Mouse (Mus musculus) limb, embryonic 11.5 days (tissue): Measurements from ENCODE around the gene Lamc3. TPM values are rescaled to one million over a fixed set of nuclear protein-coding genes. Genes with fewer than 3 reads are reported as not detected.
A peak's percentile ranks its signal among the peaks of the same experiment; 100 is the strongest.

Source experiments
- ATAC-seq: fragments of 200-750 bp; cut with Nextera tagmentation; 2 replicates; pipeline ENCODE4 v1.8.0; 2017; ENCODE audit warnings: low read depth; ENCODE audit not compliant: insufficient number of reproducible peaks, low FRiP score, low TSS enrichment
- DNase-seq: peaks from one replicate; pipeline ENCODE4 v3.0.0-alpha.2; 2015; ENCODE audit warnings: low spot score
- H3K27ac ChIP-seq: fragments of 300-500 bp; sonication (generic); replicated peaks from 2 replicates; pipeline ENCODE4 v1.5.1; 2014; ENCODE audit warnings: low read depth, mild to moderate bottlenecking, low read length
- H3K27me3 ChIP-seq: fragments of 300-500 bp; sonication (generic); 2 replicates; pipeline ENCODE4 v1.6.1; 2014; ENCODE audit warnings: mild to moderate bottlenecking, low read length, mixed read lengths; ENCODE audit not compliant: control insufficient read depth, insufficient read depth
- H3K36me3 ChIP-seq: fragments of 300-500 bp; sonication (generic); 2 replicates; pipeline ENCODE4 v1.6.1; 2014; ENCODE audit warnings: mild to moderate bottlenecking, low read length, moderate library complexity, mixed read lengths; ENCODE audit not compliant: control insufficient read depth, insufficient read depth
- H3K4me1 ChIP-seq: fragments of 300-500 bp; sonication (generic); 2 replicates; pipeline ENCODE4 v1.6.1; 2014; ENCODE audit warnings: low read length, mixed read lengths; ENCODE audit not compliant: control insufficient read depth, insufficient read depth
- H3K4me2 ChIP-seq: fragments of 300-500 bp; sonication (generic); 2 replicates; pipeline ENCODE4 v1.6.1; 2014; ENCODE audit warnings: low read depth, mild to moderate bottlenecking, moderate library complexity; ENCODE audit not compliant: severe bottlenecking
- H3K4me3 ChIP-seq: fragments of 300-500 bp; sonication (generic); 2 replicates; pipeline ENCODE4 v1.5.1; 2014; ENCODE audit warnings: low read depth, low read length
- H3K9ac ChIP-seq: fragments of 300-500 bp; sonication (generic); 2 replicates; pipeline ENCODE4 v1.6.1; 2014; ENCODE audit warnings: mild to moderate bottlenecking, low read length
- H3K9me3 ChIP-seq: fragments of 300-500 bp; sonication (generic); 2 replicates; pipeline ENCODE4 v1.6.1; 2016; ENCODE audit warnings: low read length; ENCODE audit not compliant: control insufficient read depth
- WGBS: fragments of 180-500 bp; shearing (Covaris S2); extraction: QIAGEN DNeasy Blood & Tissue Kit; methylation state at CpG from one replicate; pipeline ENCODE4 v1.1.7; 2014; 5-methylcytosine and 5-hydroxymethylcytosine counted together
- polyA plus RNA-seq: library from polyadenylated mRNA; unstranded; fragments of >200 nt; fragmentation: Nextera tagmentation; extraction: Ambion mirVana; gene quantifications from 2 replicates; pipeline ENCODE4 v1.2.1, GENCODE M21; 2014

Lamc3 gene
- polyA plus RNA-seq, 1 experiment from 2014 or later, result 0.13 TPM

DNA sequence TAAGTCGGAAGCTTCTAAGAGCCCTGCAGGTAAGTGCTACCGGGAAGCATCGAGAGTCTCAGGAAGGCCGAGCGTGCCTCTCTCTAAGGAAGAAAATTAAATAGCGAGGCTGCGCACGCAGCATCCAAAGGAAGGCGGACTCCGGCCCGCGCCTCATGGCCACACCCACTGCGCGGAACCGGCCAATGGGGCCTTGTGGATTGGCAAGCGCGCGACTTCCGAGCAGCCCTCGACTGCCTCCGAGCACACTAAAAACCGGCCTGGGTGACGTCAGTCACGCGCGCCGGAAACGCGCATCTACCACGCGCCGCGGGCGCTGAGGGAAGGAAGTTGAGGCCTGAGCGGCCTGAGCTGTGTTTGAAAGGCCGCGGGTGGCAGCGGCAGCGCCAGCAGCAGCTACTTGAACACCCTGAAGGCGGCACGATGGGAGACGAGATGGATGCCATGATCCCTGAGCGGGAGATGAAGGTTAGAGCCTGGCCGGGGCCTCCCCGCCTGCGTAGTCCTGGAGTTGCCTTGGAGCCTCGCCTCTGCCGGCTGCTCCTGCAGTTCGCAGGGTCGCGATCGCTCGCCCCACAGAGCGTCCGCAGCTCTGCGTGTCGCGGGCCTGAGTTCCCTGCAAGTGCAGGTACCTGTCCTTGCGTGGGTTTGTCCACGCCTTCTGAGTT is 87.2 kb downstream of the Lamc3 start, which contains the start of gene Nup214:
Gene Nup214 (plus strand): TSS at position 296 of the 668 bp plus-strand sequence.
- H3K9me3 ChIP-seq, result no peaks in the 10 kb centered on the region
- peak within 1 kb of the TSS; percentile 86 for H3K4me2 ChIP-seq
- H3K27ac ChIP-seq, result peak within 1 kb of the TSS; percentile 68
- peak within 1 kb of the TSS; percentile 93 for H3K9ac ChIP-seq
- peak; percentile 99 for ATAC-seq
- peak within 1 kb of the TSS; percentile 100 for H3K4me3 ChIP-seq
- H3K4me1 ChIP-seq, result no peaks in the 10 kb centered on the region
- WGBS, result under 1% methylated on average over 60 of the region's 60 CpGs
- H3K36me3 ChIP-seq, result peaks cover 15% of the 10 kb centered on the region
- H3K27me3 ChIP-seq, result no peaks in the 10 kb centered on the region
- DNase-seq, result peak; percentile 100

DNA sequence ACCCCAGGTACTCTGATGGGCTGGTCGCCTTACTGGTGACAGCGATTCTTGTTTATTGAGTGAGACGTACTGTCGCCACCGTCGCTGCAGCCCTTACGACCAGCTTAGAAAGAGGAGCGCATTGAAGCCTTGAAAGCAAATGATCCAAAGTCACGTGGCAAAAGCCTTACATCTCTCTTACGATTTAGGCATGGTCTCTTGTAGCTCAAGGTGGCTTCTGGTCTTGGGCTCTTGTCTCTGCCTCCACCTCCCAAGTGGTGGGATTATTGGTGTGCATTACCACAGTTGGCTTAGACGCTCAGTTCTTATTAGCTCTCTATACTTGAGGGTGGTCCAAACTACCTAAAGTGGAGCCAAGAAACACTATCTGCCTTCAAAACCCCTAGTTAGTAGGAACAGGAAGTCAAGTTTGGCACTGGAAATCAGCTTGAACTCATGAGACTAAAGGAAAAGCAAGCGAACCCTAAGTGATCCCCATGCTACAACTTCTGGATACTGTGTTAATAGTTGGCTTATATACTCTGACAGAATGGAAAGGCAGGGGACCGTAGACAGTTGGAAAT is 87.8 kb downstream of the Lamc3 start:
- H3K36me3 ChIP-seq, result peaks cover 15% of the 10 kb centered on the region
- H3K9ac ChIP-seq, result peak overlapping the region; percentile 93

DNA sequence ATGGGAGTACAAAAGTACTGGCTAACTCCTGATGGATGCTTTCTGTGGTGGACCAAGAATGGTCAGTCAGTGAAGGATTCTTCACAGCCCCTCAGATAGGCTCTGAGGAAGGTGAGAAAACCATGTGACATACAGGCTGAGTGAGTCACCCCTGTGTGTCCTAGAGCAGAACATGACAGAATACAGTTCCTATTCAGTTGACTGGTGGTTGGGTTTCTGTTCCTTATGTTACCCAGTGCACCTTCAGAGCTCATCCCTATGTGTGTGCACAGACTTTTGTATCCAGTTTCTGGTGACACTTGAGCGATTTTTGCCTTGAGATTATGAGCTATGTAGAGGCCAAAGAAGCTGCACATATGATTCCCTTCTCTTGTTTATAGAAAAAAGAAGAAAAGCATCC is 100.7 kb downstream of the Lamc3 start:
- WGBS, result 79% methylated on average over 1 of the region's 1 CpGs
- no peaks in the 10 kb centered on the region for H3K27me3 ChIP-seq
- H3K9me3 ChIP-seq, result no peaks in the 10 kb centered on the region
- H3K4me2 ChIP-seq, result no peak overlapping the region
- DNase-seq, result no peak
- H3K9ac ChIP-seq, result no peak overlapping the region
- no peak overlapping the region for H3K4me3 ChIP-seq
- no peaks in the 10 kb centered on the region for H3K4me1 ChIP-seq
- ATAC-seq, result no peak
- H3K27ac ChIP-seq, result no peak overlapping the region
- peaks cover 49% of the 10 kb centered on the region for H3K36me3 ChIP-seq

More for the DNA sequence above, 87.8 kb downstream of the Lamc3 start:
- 9% methylated on average over 13 of the region's 13 CpGs for WGBS
- H3K4me3 ChIP-seq, result peak overlapping the region; percentile 100
- peak overlapping the region; percentile 86 for H3K4me2 ChIP-seq
- H3K4me1 ChIP-seq, result no peaks in the 10 kb centered on the region
- ATAC-seq (no peak), DNase-seq (no peak)
- no peaks in the 10 kb centered on the region for H3K27me3 ChIP-seq
- H3K27ac ChIP-seq, result peak overlapping the region; percentile 52; the same call in 1 of the 2 replicates
- H3K9me3 ChIP-seq, result no peaks in the 10 kb centered on the region

DNA sequence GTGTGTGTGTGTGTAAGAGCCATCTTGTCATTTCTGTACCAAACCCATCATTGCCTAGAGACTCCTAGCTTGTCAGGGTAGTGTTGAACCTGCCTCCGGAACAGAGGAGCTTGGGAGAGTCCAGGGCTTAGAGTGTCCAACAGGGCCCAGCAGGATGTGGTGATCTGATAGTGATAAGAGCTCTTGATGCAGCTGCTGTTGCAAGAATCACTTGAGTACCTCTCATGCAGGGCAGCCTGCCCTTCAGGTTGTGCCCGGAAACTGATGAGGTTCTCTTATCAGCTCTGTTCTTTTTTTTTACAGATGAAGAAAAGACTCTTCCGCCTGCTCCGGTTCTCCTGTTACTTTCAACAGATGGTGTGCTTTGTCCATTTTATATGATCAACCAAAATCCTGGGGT is 103.9 kb downstream of the Lamc3 start:
- Histone ChIP-seq H3K4me1 (no peaks in the 10 kb centered on the region), H3K9me3 (no peaks in the 10 kb centered on the region), H3K9ac (no peak overlapping the region), H3K4me3 (no peak overlapping the region), H3K27ac (no peak overlapping the region), H3K36me3 (peaks cover 48% of the 10 kb centered on the region), H3K27me3 (no peaks in the 10 kb centered on the region), H3K4me2 (no peak overlapping the region)
- 97% methylated on average over 4 of the region's 4 CpGs for WGBS
- ATAC-seq (no peak), DNase-seq (no peak)

DNA sequence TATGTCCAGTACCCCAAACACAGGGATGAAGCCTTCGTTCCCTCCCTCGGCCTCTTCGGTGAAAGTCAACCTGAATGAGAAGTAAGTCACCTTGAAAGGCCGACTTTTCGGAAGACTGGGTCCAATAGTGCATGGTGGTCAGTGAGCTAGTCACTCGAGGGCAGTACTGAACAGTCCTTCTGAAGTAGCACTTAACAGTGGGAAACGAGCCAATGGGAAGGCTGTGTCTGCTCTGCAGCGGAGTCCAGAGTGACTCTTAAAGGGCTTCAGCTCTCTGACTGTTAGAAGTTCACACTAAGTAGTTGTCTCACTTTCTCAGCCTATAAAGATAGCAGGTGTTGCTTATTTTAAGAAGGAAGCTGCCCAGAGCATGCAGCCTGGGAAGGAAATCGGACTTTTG is 107.8 kb downstream of the Lamc3 start:
- DNase-seq, result no peak
- H3K36me3 ChIP-seq, result peaks cover 46% of the 10 kb centered on the region
- no peaks in the 10 kb centered on the region for H3K27me3 ChIP-seq
- H3K4me3 ChIP-seq, result no peak overlapping the region
- no peak overlapping the region for H3K4me2 ChIP-seq
- H3K27ac ChIP-seq, result no peak overlapping the region
- no peaks in the 10 kb centered on the region for H3K9me3 ChIP-seq
- 91% methylated on average over 9 of the region's 9 CpGs for WGBS
- no peak for ATAC-seq
- H3K4me1 ChIP-seq, result no peaks in the 10 kb centered on the region
- no peak overlapping the region for H3K9ac ChIP-seq

DNA sequence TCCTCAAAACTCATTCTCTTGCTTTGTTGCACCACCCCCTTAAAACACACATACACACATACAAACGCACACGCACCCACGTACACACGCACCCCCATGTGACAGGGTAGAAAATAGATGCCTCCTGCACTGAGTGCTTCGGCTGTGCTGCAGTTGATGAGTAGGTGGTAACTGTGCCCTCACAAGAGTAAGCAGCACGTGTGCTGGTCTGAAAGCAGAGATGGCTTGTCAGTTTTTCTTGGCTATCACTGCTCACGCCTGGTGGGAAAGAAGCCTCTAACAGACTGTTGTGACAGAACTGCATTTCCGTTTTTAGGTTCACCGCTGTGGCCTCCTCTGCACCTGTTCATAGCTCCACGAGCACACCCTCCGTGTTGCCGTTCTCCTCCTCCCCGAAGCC is 109.0 kb downstream of the Lamc3 start:
- Histone ChIP-seq H3K27ac (no peak overlapping the region), H3K4me1 (no peaks in the 10 kb centered on the region), H3K9ac (no peak overlapping the region), H3K4me3 (no peak overlapping the region), H3K4me2 (no peak overlapping the region), H3K9me3 (no peaks in the 10 kb centered on the region), H3K27me3 (no peaks in the 10 kb centered on the region), H3K36me3 (peaks cover 41% of the 10 kb centered on the region)
- DNase-seq, result no peak
- no peak for ATAC-seq
- 95% methylated on average over 13 of the region's 13 CpGs for WGBS

Other genes starting within 250 kb of the Lamc3 start
- 0.07 and 0.09 TPM in 2 replicates for gene Prdm12, start 247.3 kb upstream of the Lamc3 start, polyA plus RNA-seq
- gene Exosc2, start 216.6 kb upstream of the Lamc3 start, polyA plus RNA-seq, result 86.2 and 91.5 TPM in 2 replicates
- gene Abl1, start 198.9 kb upstream of the Lamc3 start, polyA plus RNA-seq, result 57.7 and 60.7 TPM in 2 replicates
- 0.09 and 0.31 TPM in 2 replicates for gene Qrfp, start 76.7 kb upstream of the Lamc3 start, polyA plus RNA-seq
- gene Fibcd1, start 41.3 kb upstream of the Lamc3 start, polyA plus RNA-seq, result 0.03 TPM in 1 of 2 replicates, not detected in the other
- 110 and 121 TPM in 2 replicates for gene Aif1l, start 62.8 kb downstream of the Lamc3 start, polyA plus RNA-seq
- gene Nup214, start 87.1 kb downstream of the Lamc3 start, polyA plus RNA-seq, result 85.5 and 98.4 TPM in 2 replicates
- gene Fam78a, start 197.6 kb downstream of the Lamc3 start, polyA plus RNA-seq, result 1.9 and 2.1 TPM in 2 replicates
- gene Plpp7, start 208.2 kb downstream of the Lamc3 start, polyA plus RNA-seq, result 2.7 and 3.8 TPM in 2 replicates